Mouse (Mus musculus) cerebellum, adult 8-10 months (tissue): ENCODE data around the gene Prtg.

Source experiments
- DNase-seq: peaks from one replicate; pipeline ENCODE4 v3.0.0; 2022

Gene Prtg

DNA sequence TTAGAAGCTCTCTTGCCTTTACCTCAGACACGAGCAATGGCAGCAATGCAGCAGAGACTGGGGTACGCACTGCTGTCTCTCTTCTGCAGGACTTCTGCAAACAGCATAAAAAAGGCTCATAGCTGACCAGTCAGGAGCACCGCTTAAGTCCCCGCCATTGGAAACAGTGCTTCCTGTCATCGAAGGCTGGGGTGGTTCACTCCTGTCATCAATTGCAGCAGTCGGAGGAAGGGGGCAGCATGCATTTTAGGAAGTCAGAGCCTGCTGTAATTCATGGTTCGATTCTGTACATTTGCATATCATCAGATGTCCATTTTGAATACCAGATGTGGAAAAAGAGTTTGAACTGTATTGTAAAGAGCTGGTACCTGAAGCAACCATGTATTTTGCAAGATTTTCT lies 109.1 kb downstream of the Prtg start:
- DNase-seq, result no peak

- no peak for DNase-seq
Observed at GRCm38 (mm10) chr9:72923068-72923467, 116.4 kb downstream of the Prtg start.

GRCm38 (mm10) chr9:72925021-72925934 lies 118.6 kb downstream of the Prtg start, which contains the start of gene Pygo1:
Pygo1 (plus strand) TSS chr9:72925645.
- DNase-seq, result peak; percentile 25

- DNase-seq, result no peak
Observed at GRCm38 (mm10) chr9:72925935-72926258, 119.2 kb downstream of the Prtg start.

DNA sequence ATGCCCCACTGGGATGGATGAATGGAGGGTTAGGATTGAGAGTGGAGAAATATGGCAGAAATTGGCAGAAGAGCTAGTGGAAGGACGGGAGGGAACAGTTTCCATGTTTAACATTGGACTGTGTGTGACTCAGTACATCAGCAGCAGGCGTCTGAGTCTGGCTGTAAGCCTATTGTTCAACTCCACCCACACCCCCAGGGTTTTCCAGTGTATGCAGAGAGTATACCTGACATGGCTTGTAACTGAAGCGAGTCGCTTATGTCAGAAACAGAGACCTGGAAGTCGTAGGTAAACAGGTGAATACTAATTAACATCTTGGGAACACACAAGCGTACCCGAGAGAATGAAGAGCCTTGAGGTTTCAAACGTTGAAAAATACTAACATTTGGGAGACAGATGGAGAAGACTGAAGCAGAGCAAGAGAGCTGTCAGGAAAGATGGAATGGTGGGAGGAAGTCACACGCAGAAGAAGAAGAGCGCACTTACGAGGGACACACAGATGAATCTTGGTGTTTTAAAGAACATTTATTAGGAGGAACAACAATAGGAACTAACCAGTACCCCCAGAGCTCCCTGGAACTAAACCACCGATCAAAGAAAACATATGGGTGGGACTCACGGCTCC lies 124.6 kb downstream of the Prtg start:
- DNase-seq, result no peak

GRCm38 (mm10) chr9:72935309-72935708 lies 128.6 kb downstream of the Prtg start:
- DNase-seq, result no peak

DNA sequence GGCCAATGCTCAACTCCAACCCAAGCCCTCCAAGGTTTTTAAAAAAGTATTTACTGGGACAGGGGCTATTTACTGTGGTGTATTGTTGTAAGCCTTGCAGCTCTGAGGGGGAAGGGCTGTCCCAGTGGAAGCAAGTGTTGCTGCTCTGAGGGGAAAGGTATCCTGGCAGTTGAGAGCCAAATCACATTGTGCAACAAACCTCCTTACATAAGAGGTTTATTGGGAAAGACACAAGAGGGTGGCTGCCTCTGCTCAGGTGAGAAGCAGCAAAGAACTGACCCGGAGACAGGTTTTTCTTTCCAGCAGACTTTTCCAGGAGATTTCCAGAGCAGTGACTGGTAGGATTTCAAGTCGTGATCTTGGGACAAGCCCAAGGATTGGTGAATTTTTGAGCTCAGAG lies 129.6 kb downstream of the Prtg start:
- DNase-seq, result no peak

DNA sequence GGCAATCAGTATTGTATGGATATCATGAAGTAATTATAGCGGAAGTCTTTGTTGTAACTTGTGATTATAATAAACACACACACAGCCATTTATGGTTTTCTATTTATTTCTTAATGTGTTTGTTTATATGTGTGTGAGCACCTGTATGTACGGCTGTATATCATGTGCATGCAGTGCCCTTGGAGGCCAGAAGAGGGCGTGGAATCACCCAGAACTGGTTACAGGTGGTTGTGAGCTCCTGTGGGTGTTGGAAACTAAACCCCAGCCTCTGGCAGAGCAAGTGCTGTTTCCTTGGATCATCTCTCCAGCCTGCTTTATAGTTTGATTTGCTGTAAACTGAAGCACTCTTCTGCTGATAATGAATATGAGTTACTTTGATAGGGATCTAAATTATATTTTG lies 136.8 kb downstream of the Prtg start:
- no peak for DNase-seq

GRCm38 (mm10) chr9:72944286-72944685 lies 137.6 kb downstream of the Prtg start:
- DNase-seq, result no peak

DNA sequence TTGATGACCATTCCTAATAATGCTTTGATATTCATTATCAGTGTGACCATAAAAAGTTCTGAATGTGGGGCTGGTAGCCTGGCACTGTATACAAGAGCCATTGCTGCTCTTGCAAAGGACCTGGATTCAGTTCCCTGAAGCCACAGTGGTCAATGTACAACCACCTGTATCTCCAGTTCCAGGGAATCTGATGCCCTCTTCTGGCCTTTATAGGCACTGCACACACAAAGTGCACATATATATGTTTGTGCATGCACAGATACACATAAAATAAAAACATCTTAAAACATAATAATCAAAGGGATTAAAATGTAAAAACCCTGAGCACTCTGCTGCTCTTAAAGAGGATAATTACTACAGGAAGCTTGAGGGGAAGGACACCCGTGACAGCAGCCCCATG lies 140.3 kb downstream of the Prtg start:
- no peak for DNase-seq

- DNase-seq, result no peak
Observed at GRCm38 (mm10) chr9:72949572-72949971, 142.9 kb downstream of the Prtg start.

GRCm38 (mm10) chr9:72954746-72955145 lies 148.1 kb downstream of the Prtg start:
- DNase-seq, result no peak

- peak; percentile 21 for DNase-seq
Observed at GRCm38 (mm10) chr9:72955546-72955945, 148.9 kb downstream of the Prtg start.

DNA sequence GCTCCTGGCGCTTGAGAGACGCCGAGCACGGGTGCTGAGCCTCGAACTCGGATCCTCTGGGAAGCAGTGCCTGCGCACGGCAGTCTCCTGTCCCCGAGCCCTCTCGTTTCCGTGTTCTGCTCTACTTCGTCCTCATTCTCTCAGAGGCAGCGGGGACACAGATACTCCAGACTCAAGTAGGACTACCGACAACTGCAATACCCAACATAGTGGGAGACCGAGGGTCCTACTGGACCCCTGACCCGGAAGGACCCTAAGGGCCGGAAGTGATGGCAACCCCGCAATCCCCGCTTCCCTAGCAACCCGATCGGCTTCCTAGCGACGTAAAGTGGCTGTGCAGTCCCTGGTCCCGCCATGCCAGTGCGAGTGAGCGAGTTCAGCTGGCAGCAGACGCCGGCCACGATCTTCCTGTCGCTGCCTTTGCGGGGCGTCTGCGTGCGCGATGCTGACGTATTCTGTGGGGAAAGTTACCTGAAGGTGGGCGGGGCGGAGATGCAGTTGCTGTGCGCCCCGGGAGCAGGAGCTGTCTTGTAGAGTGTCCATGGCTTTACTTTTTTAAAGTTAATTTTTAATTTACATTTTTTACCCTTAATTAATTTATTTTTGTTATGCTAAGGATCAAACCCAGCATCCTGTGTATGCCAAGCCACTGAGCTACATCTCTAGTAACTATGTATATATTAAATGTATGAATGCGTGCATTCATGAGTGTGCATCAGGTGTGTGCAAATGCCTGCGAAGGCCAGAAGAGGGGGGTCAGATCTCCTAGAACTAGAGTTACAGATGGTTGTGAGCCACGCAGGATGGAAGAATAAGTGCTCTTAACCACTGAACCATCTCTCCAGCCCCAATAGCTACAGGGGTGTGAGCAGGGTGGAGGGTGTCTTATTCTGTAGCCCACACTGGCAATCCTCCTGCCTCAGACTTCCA lies 152.1 kb downstream of the Prtg start, which contains the start of the genes Dyx1c1 and Gm44503:
Dyx1c1 (plus strand) TSS at position 265 of the 930 bp plus-strand sequence.
Gm44503 (plus strand) TSS at position 332 of the 930 bp plus-strand sequence.
- DNase-seq, result peak; percentile 51

DNA sequence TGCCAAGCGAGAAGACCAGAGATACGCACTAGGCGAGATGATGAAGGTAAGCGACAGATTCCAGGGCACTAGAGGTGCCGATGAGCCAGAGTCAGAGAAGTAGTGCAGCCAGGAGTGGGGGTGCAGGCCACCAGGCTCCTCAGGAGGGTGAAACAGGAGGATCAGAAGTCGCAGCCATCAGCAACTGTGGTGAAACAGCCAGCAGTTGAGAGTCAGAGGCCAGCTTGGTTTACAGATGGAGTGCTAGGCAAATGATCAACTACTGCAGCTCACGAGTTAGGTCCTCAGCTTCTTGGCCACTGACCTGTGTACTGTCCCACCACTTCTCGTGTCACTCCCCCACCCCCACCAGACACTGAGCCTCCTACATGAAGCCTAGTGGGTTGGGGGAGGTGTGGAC lies 154.7 kb downstream of the Prtg start:
- DNase-seq, result no peak

DNA sequence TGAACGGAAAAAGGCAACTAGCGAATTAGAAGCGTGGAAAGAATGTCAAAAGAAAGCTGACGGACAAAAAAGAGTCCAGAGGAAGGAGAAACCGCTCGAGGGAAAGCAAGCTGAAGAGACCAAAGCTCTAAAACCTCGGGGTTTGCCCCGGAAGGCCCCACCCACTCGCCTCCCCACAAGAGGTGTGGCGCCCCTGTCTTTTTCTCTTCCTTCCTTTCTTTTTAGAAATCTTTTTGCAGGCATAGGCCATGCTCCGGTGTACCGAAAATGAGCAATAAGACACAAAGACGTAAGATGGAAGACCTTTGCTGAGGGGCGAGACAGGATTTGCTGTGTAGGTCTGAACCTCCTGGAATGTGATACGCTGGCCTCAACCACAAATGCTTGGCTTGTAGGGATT lies 155.3 kb downstream of the Prtg start:
- DNase-seq, result no peak
